Mouse (Mus musculus): ENCODE results near the gene Trpm7.

GRCm38 (mm10) chr2:126916236-126916635, 40.2 kb upstream of the Trpm7 start:
- TF ChIP-seq POLR2A (IDR thresholded peaks at IDR 0.05; ENCODE audit: control insufficient read depth in 1 of 2, insufficient read depth in 1 of 2, low read depth in 1 of 2, low read length in 2 of 2, poor library complexity in 1 of 2) (no peak), CTCF (IDR thresholded peaks at IDR 0.05 in 2 of 3, conservative IDR thresholded peaks at IDR 0.05 in 1 of 3; ENCODE audit: control insufficient read depth in 1 of 3, insufficient read depth in 1 of 3, low read depth in 2 of 3, low read length in 3 of 3, poor library complexity in 1 of 3, severe bottlenecking in 1 of 3) (no peak)

Measured in MEL (cell line).